Mouse (Mus musculus): ENCODE measurements at regions not wholly inside any gene's neighbourhood (a gene's known extent, or its start where the extent isn't known, plus 50 kb on each side); places are given as distances from the start of the nearest gene placed in this dataset.
"Not testable (repeated sequence)": the region's sequence is repeated elsewhere in the genome, so short reads cannot be mapped to it uniquely, and the experiment has no call there.

GRCm38 (mm10) chr12:46636888-46637287, 181.8 kb downstream of the Nova1 start:
- Histone ChIP-seq H3K27ac (replicated peaks) (no peak overlapping the region), H3K27me3 (replicated peaks; ENCODE audit: low read depth, poor library complexity, severe bottlenecking) (peaks cover 6% of the 10 kb centered on the region; the same call in 1 of the 2 replicates), H3K36me3 (replicated peaks) (no peaks in the 10 kb centered on the region), H3K4me1 (peaks cover 15% of the 10 kb centered on the region), H3K4me3 (no peak overlapping the region), H3K9me3 (no peaks in the 10 kb centered on the region)
- no peak for DNase-seq (ENCODE audit: low spot score)

- Histone ChIP-seq H3K4me1 (peaks cover 15% of the 10 kb centered on the region), H3K4me3 (no peak overlapping the region), H3K27me3 (replicated peaks; ENCODE audit: low read depth, poor library complexity, severe bottlenecking) (peaks cover 6% of the 10 kb centered on the region; the same call in 1 of the 2 replicates), H3K36me3 (replicated peaks) (no peaks in the 10 kb centered on the region), H3K27ac (replicated peaks) (no peak overlapping the region), H3K9me3 (no peaks in the 10 kb centered on the region)
- DNase-seq (ENCODE audit: low spot score): peak; percentile 64
- 14% methylated on average over 6 of the region's 6 CpGs for WGBS
Measured at GRCm38 (mm10) chr12:46635125-46635772, 183.5 kb downstream of the Nova1 start.

- no peaks in the 10 kb centered on the region for H3K9me3 ChIP-seq
- peaks cover 6% of the 10 kb centered on the region; the same call in 1 of the 2 replicates for H3K27me3 ChIP-seq (replicated peaks; ENCODE audit: low read depth, poor library complexity, severe bottlenecking)
- no peak overlapping the region for H3K27ac ChIP-seq (replicated peaks)
- H3K36me3 ChIP-seq (replicated peaks): no peaks in the 10 kb centered on the region
- H3K4me3 ChIP-seq: no peak overlapping the region
- no peak for DNase-seq (ENCODE audit: low spot score)
- WGBS: 17% methylated on average over 1 of the region's 1 CpGs
- H3K4me1 ChIP-seq: peaks cover 15% of the 10 kb centered on the region
Measured at GRCm38 (mm10) chr12:46634771-46635124, 184.0 kb downstream of the Nova1 start.

GRCm38 (mm10) chr12:46632384-46632783, 186.3 kb downstream of the Nova1 start:
- H3K4me1 ChIP-seq: peaks cover 15% of the 10 kb centered on the region
- not testable (repeated sequence) for H3K27ac ChIP-seq (replicated peaks); DNase-seq (ENCODE audit: low spot score); H3K4me3 ChIP-seq; H3K36me3 ChIP-seq (replicated peaks); H3K9me3 ChIP-seq; H3K27me3 ChIP-seq (replicated peaks; ENCODE audit: low read depth, poor library complexity, severe bottlenecking)

GRCm38 (mm10) chr12:46627320-46627719, 191.4 kb downstream of the Nova1 start:
- Histone ChIP-seq H3K36me3 (replicated peaks) (no peaks in the 10 kb centered on the region), H3K4me3 (no peak overlapping the region), H3K27me3 (replicated peaks; ENCODE audit: low read depth, poor library complexity, severe bottlenecking) (no peaks in the 10 kb centered on the region), H3K9me3 (no peaks in the 10 kb centered on the region), H3K4me1 (no peaks in the 10 kb centered on the region), H3K27ac (replicated peaks) (no peak overlapping the region)
- 80% methylated on average over 2 of the region's 2 CpGs for WGBS
- DNase-seq (ENCODE audit: low spot score): no peak

GRCm38 (mm10) chr12:46611439-46611838, 207.3 kb downstream of the Nova1 start:
- 0 out of 2 replicates have a peak, but pooled peaks cover 4% of the 10 kb centered on the region for H3K4me1 ChIP-seq
- no peak overlapping the region for H3K4me3 ChIP-seq
- no peak overlapping the region for H3K27ac ChIP-seq (replicated peaks)
- no peaks in the 10 kb centered on the region for H3K36me3 ChIP-seq (replicated peaks)
- DNase-seq (ENCODE audit: low spot score): no peak
- no peaks in the 10 kb centered on the region for H3K27me3 ChIP-seq (replicated peaks; ENCODE audit: low read depth, poor library complexity, severe bottlenecking)
- H3K9me3 ChIP-seq: no peaks in the 10 kb centered on the region
- WGBS: 92% methylated on average over 2 of the region's 2 CpGs

- 0 out of 2 replicates have a peak, but pooled peaks cover 4% of the 10 kb centered on the region for H3K4me1 ChIP-seq
- H3K27me3 ChIP-seq (replicated peaks; ENCODE audit: low read depth, poor library complexity, severe bottlenecking): no peaks in the 10 kb centered on the region
- no peaks in the 10 kb centered on the region for H3K36me3 ChIP-seq (replicated peaks)
- no peak overlapping the region for H3K4me3 ChIP-seq
- DNase-seq (ENCODE audit: low spot score): peak; percentile 11
- H3K27ac ChIP-seq (replicated peaks): no peak overlapping the region
- no peaks in the 10 kb centered on the region for H3K9me3 ChIP-seq
- WGBS: 54% methylated on average over 12 of the region's 12 CpGs
Measured at GRCm38 (mm10) chr12:46609580-46610311, 209.0 kb downstream of the Nova1 start.

- H3K9me3 ChIP-seq: no peaks in the 10 kb centered on the region
- WGBS: 86% methylated on average over 10 of the region's 10 CpGs
- 0 out of 2 replicates have a peak, but pooled peaks cover 4% of the 10 kb centered on the region for H3K4me1 ChIP-seq
- H3K27me3 ChIP-seq (replicated peaks; ENCODE audit: low read depth, poor library complexity, severe bottlenecking): no peaks in the 10 kb centered on the region
- H3K27ac ChIP-seq (replicated peaks): no peak overlapping the region
- no peak for DNase-seq (ENCODE audit: low spot score)
- H3K4me3 ChIP-seq: no peak overlapping the region
- H3K36me3 ChIP-seq (replicated peaks): no peaks in the 10 kb centered on the region
Measured at GRCm38 (mm10) chr12:46608290-46608910, 210.3 kb downstream of the Nova1 start.

- Histone ChIP-seq H3K27me3 (replicated peaks; ENCODE audit: low read depth, poor library complexity, severe bottlenecking) (no peaks in the 10 kb centered on the region), H3K4me3 (no peak overlapping the region), H3K27ac (replicated peaks) (no peak overlapping the region), H3K4me1 (no peaks in the 10 kb centered on the region), H3K9me3 (no peaks in the 10 kb centered on the region), H3K36me3 (replicated peaks) (no peaks in the 10 kb centered on the region)
- 51% methylated on average over 4 of the region's 4 CpGs for WGBS
- no peak for DNase-seq (ENCODE audit: low spot score)
Measured at GRCm38 (mm10) chr12:46597200-46597599, 221.5 kb downstream of the Nova1 start.

- Histone ChIP-seq H3K27ac (replicated peaks) (no peak overlapping the region), H3K4me1 (no peaks in the 10 kb centered on the region), H3K4me3 (no peak overlapping the region), H3K9me3 (no peaks in the 10 kb centered on the region), H3K27me3 (replicated peaks; ENCODE audit: low read depth, poor library complexity, severe bottlenecking) (no peaks in the 10 kb centered on the region), H3K36me3 (replicated peaks) (no peaks in the 10 kb centered on the region)
- 74% methylated on average over 2 of the region's 2 CpGs for WGBS
- no peak for DNase-seq (ENCODE audit: low spot score)
Measured at GRCm38 (mm10) chr12:46568665-46569064, 250.1 kb downstream of the Nova1 start.

- Histone ChIP-seq H3K36me3 (replicated peaks) (no peaks in the 10 kb centered on the region), H3K27me3 (replicated peaks; ENCODE audit: low read depth, poor library complexity, severe bottlenecking) (no peaks in the 10 kb centered on the region), H3K4me1 (no peaks in the 10 kb centered on the region), H3K9me3 (no peaks in the 10 kb centered on the region), H3K4me3 (no peak overlapping the region), H3K27ac (replicated peaks) (no peak overlapping the region)
- DNase-seq (ENCODE audit: low spot score): no peak
- WGBS: 68% methylated on average over 2 of the region's 2 CpGs
Measured at GRCm38 (mm10) chr12:46566324-46566723, 252.4 kb downstream of the Nova1 start.

GRCm38 (mm10) chr12:46520942-46521341, 297.8 kb downstream of the Nova1 start:
- DNase-seq (ENCODE audit: low spot score): peak; percentile 17
- WGBS: 28% methylated on average over 3 of the region's 3 CpGs
- H3K36me3 ChIP-seq (replicated peaks): no peaks in the 10 kb centered on the region
- no peaks in the 10 kb centered on the region for H3K9me3 ChIP-seq
- H3K27ac ChIP-seq (replicated peaks): no peak overlapping the region; the same call in 1 of the 2 replicates
- peaks cover 9% of the 10 kb centered on the region for H3K4me1 ChIP-seq
- H3K4me3 ChIP-seq: no peak overlapping the region
- no peaks in the 10 kb centered on the region for H3K27me3 ChIP-seq (replicated peaks; ENCODE audit: low read depth, poor library complexity, severe bottlenecking)

- WGBS: 96% methylated on average over 3 of the region's 3 CpGs
- Histone ChIP-seq H3K9me3 (no peaks in the 10 kb centered on the region), H3K27ac (replicated peaks) (no peak overlapping the region), H3K36me3 (replicated peaks) (no peaks in the 10 kb centered on the region), H3K4me3 (no peak overlapping the region), H3K27me3 (replicated peaks; ENCODE audit: low read depth, poor library complexity, severe bottlenecking) (no peaks in the 10 kb centered on the region), H3K4me1 (no peaks in the 10 kb centered on the region)
- DNase-seq (ENCODE audit: low spot score): no peak
Measured at GRCm38 (mm10) chr12:46507829-46508228, 310.9 kb downstream of the Nova1 start.

Measured in embryonic facial prominence, embryonic 10.5 days (tissue).